Mouse (Mus musculus) CD4-positive, CD25-positive, alpha-beta regulatory T cell (primary cell): ENCODE data around the gene Hsd17b6. TPM values are rescaled to one million over a fixed set of nuclear protein-coding genes. Genes with fewer than 3 reads are reported as not detected.

ENCODE experiments used
- polyA plus RNA-seq: library from polyadenylated mRNA; unstranded; fragments of 100-300 nt; shearing (Covaris generic); gene quantifications from one replicate; pipeline ENCODE4 v1.2.1, GENCODE M21; 2017

The Hsd17b6 gene
- polyA plus RNA-seq: not detected

GRCm38 (mm10) chr10:128007446-128007845 lies at the start of gene Hsd17b6:
Hsd17b6 (minus strand) TSS chr10:128007611.

GRCm38 (mm10) chr10:128015068-128015934 lies 7.9 kb upstream of the Hsd17b6 start, which contains the start of gene Prim1:
Prim1 (plus strand) TSS chr10:128015168.

Other genes starting within 250 kb of the Hsd17b6 start
- gene Rdh1, start 247.9 kb downstream of the Hsd17b6 start, polyA plus RNA-seq: 0.18 TPM
- not detected for gene Rdh16f1, start 247.8 kb downstream of the Hsd17b6 start, polyA plus RNA-seq
- 1.1 TPM for gene Rdh9, start 231.2 kb downstream of the Hsd17b6 start, polyA plus RNA-seq
- gene Rdh16, start 206.5 kb downstream of the Hsd17b6 start, polyA plus RNA-seq: not detected
- not detected for gene Rdh19, start 157.7 kb downstream of the Hsd17b6 start, polyA plus RNA-seq
- gene Rdh16f2, start 141.1 kb downstream of the Hsd17b6 start, polyA plus RNA-seq: not detected
- gene Rdh7, start 118.8 kb downstream of the Hsd17b6 start, polyA plus RNA-seq: not detected
- not detected for gene Sdr9c7, start 109.1 kb downstream of the Hsd17b6 start, polyA plus RNA-seq
- gene Prim1, start 7.6 kb upstream of the Hsd17b6 start, polyA plus RNA-seq: 16.1 TPM
- gene Naca, start 28.0 kb upstream of the Hsd17b6 start, polyA plus RNA-seq: 553 TPM
- gene Ptges3, start 51.3 kb upstream of the Hsd17b6 start, polyA plus RNA-seq: 129 TPM
- gene Atp5b, start 75.7 kb upstream of the Hsd17b6 start, polyA plus RNA-seq: 1,208 TPM
- 73.2 TPM for gene Baz2a, start 84.0 kb upstream of the Hsd17b6 start, polyA plus RNA-seq
- gene Rbms2, start 172.7 kb upstream of the Hsd17b6 start, polyA plus RNA-seq: 29.8 TPM
- gene Gls2, start 186.8 kb upstream of the Hsd17b6 start, polyA plus RNA-seq: 0.59 TPM
- 15.2 TPM for gene Spryd4, start 204.2 kb upstream of the Hsd17b6 start, polyA plus RNA-seq
- gene Mip, start 218.2 kb upstream of the Hsd17b6 start, polyA plus RNA-seq: not detected
- 26.8 TPM for gene Timeless, start 224.5 kb upstream of the Hsd17b6 start, polyA plus RNA-seq
- gene Apon, start 246.5 kb upstream of the Hsd17b6 start, polyA plus RNA-seq: 0.17 TPM